Mouse (Mus musculus): ENCODE data around the gene Erf. TPM values are rescaled to one million over a fixed set of nuclear protein-coding genes. Genes with fewer than 3 reads are reported as not detected.

Gene Erf
- polyA plus RNA-seq, 1 experiment from 2014 or later, result 10.3 TPM

DNA sequence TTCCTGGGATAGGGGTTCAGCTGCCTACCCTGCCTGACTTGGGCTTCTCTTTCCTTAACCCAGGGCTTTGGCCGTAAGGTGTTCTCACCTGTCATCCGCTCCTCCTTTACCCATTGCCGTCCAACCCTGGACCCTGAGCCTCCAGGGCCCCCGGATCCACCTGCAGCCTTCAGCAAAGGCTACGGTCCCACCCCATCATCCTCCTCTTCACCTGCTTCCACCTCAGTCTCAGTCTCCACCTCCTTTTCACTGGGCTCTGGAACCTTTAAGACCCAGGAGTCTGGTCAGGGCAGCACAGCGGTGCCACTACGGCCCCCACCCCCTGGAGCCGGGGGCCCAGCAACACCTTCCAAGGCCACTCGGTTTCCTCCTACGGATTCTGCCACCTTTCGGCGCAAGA, 37.5 kb upstream of the Erf start:
- Histone ChIP-seq H3K27ac (ENCODE audit: low read length) (no peak overlapping the region), H3K27me3 (replicated peaks; ENCODE audit: insufficient read depth, low read length) (no peaks in the 10 kb centered on the region), H3K36me3 (ENCODE audit: insufficient read depth, low read length) (peaks cover 65% of the 10 kb centered on the region), H3K9me3 (ENCODE audit: low read length) (no peaks in the 10 kb centered on the region), H3K4me1 (ENCODE audit: insufficient read depth, low read depth, low read length) (peaks cover 9% of the 10 kb centered on the region; the same call in 1 of the 2 replicates), H3K4me2 (replicated peaks; ENCODE audit: low read depth, low read length) (no peak overlapping the region), H3K9ac (replicated peaks; ENCODE audit: low read depth) (no peak overlapping the region), H3K4me3 (ENCODE audit: low read depth, low read length) (no peak overlapping the region)
- TF ChIP-seq EP300 (IDR thresholded peaks at IDR 0.05), result no peak
- no peak for TF ChIP-seq CTCF (IDR thresholded peaks at IDR 0.05)
- ATAC-seq (no peak), DNase-seq (ENCODE audit: low spot score) (no peak)
- 91% methylated on average over 12 of the region's 12 CpGs for WGBS

DNA sequence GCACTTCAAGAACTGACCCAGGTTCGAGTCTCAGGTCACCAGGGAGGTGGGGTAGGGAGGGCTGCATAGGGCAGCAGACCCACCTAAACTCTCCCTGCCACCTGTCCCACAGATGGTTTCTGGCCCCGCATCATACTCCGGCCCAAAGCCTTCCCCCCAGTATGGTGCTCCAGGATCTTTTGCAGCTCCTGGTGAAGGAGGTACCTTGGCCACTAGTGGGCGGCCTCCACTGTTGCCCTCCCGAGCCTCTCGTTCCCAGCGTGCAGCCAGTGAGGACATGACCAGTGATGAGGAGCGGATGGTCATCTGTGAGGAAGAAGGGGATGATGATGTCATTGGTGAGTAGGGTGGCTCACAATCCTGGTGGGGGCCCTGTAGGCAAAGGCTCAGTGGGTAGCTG, 36.4 kb upstream of the Erf start:
- no peak for DNase-seq (ENCODE audit: low spot score)
- Histone ChIP-seq H3K27ac (ENCODE audit: low read length) (no peak overlapping the region), H3K9me3 (ENCODE audit: low read length) (no peaks in the 10 kb centered on the region), H3K36me3 (ENCODE audit: insufficient read depth, low read length) (peaks cover 59% of the 10 kb centered on the region), H3K27me3 (replicated peaks; ENCODE audit: insufficient read depth, low read length) (no peaks in the 10 kb centered on the region), H3K4me1 (ENCODE audit: insufficient read depth, low read depth, low read length) (peaks cover 9% of the 10 kb centered on the region; the same call in 1 of the 2 replicates), H3K9ac (replicated peaks; ENCODE audit: low read depth) (no peak overlapping the region), H3K4me2 (replicated peaks; ENCODE audit: low read depth, low read length) (no peak overlapping the region), H3K4me3 (ENCODE audit: low read depth, low read length) (no peak overlapping the region)
- TF ChIP-seq CTCF (IDR thresholded peaks at IDR 0.05) (peak; percentile 42), EP300 (IDR thresholded peaks at IDR 0.05) (no peak)
- no peak for ATAC-seq
- 77% methylated on average over 8 of the region's 8 CpGs for WGBS

GRCm38 (mm10) chr7:25285511-25286238, 35.1 kb upstream of the Erf start:
- ATAC-seq, result no peak
- DNase-seq (ENCODE audit: low spot score), result no peak
- TF ChIP-seq EP300 (IDR thresholded peaks at IDR 0.05) (no peak), CTCF (IDR thresholded peaks at IDR 0.05) (no peak)
- Histone ChIP-seq H3K4me2 (replicated peaks; ENCODE audit: low read depth, low read length) (no peak overlapping the region), H3K27ac (ENCODE audit: low read length) (no peak overlapping the region), H3K4me3 (ENCODE audit: low read depth, low read length) (no peak overlapping the region), H3K9me3 (ENCODE audit: low read length) (no peaks in the 10 kb centered on the region), H3K27me3 (replicated peaks; ENCODE audit: insufficient read depth, low read length) (no peaks in the 10 kb centered on the region), H3K4me1 (ENCODE audit: insufficient read depth, low read depth, low read length) (peaks cover 19% of the 10 kb centered on the region; the same call in 1 of the 2 replicates), H3K9ac (replicated peaks; ENCODE audit: low read depth) (no peak overlapping the region), H3K36me3 (ENCODE audit: insufficient read depth, low read length) (peaks cover 49% of the 10 kb centered on the region)
- WGBS, result 87% methylated on average over 20 of the region's 20 CpGs

- Histone ChIP-seq H3K27me3 (replicated peaks; ENCODE audit: insufficient read depth, low read length) (no peaks in the 10 kb centered on the region), H3K4me3 (ENCODE audit: low read depth, low read length) (no peak overlapping the region), H3K27ac (ENCODE audit: low read length) (no peak overlapping the region), H3K36me3 (ENCODE audit: insufficient read depth, low read length) (peaks cover 40% of the 10 kb centered on the region), H3K9me3 (ENCODE audit: low read length) (no peaks in the 10 kb centered on the region), H3K4me1 (ENCODE audit: insufficient read depth, low read depth, low read length) (peaks cover 28% of the 10 kb centered on the region; the same call in 1 of the 2 replicates), H3K4me2 (replicated peaks; ENCODE audit: low read depth, low read length) (no peak overlapping the region), H3K9ac (replicated peaks; ENCODE audit: low read depth) (no peak overlapping the region)
- DNase-seq (ENCODE audit: low spot score), result no peak
- TF ChIP-seq CTCF (IDR thresholded peaks at IDR 0.05), result no peak
- TF ChIP-seq EP300 (IDR thresholded peaks at IDR 0.05), result no peak
- no peak for ATAC-seq
- 45% methylated on average over 5 of the region's 5 CpGs for WGBS
Observed at GRCm38 (mm10) chr7:25284766-25285165, 34.2 kb upstream of the Erf start.

DNA sequence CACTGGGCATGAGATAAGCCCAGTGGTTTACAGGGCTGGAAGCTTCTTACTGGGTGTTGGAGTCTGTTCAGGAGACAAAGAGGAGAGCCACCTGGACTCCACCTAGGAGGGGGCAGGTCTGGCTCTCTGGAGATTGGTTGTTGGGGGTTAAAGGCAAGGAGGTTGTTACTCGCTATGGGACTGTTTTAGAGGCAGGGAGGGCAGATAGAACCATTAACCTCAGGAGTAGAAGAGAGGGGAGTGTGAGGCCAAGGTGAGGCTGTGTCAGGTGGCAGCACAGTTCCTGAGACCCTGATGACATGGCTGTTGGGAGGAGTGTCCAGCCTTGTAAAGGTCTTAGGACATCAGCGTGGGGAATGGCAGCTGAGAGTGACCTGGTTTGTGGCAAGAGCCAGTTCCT, 33.6 kb upstream of the Erf start:
- Histone ChIP-seq H3K9ac (replicated peaks; ENCODE audit: low read depth) (no peak overlapping the region), H3K4me3 (ENCODE audit: low read depth, low read length) (no peak overlapping the region), H3K4me2 (replicated peaks; ENCODE audit: low read depth, low read length) (peak overlapping the region; percentile 91; the same call in 1 of the 2 replicates), H3K27me3 (replicated peaks; ENCODE audit: insufficient read depth, low read length) (no peaks in the 10 kb centered on the region), H3K36me3 (ENCODE audit: insufficient read depth, low read length) (peaks cover 34% of the 10 kb centered on the region), H3K27ac (ENCODE audit: low read length) (no peak overlapping the region), H3K4me1 (ENCODE audit: insufficient read depth, low read depth, low read length) (peaks cover 30% of the 10 kb centered on the region; the same call in 1 of the 2 replicates), H3K9me3 (ENCODE audit: low read length) (no peaks in the 10 kb centered on the region)
- no peak for DNase-seq (ENCODE audit: low spot score)
- 63% methylated on average over 2 of the region's 2 CpGs for WGBS
- TF ChIP-seq EP300 (IDR thresholded peaks at IDR 0.05) (no peak), CTCF (IDR thresholded peaks at IDR 0.05) (no peak)
- ATAC-seq, result no peak

DNA sequence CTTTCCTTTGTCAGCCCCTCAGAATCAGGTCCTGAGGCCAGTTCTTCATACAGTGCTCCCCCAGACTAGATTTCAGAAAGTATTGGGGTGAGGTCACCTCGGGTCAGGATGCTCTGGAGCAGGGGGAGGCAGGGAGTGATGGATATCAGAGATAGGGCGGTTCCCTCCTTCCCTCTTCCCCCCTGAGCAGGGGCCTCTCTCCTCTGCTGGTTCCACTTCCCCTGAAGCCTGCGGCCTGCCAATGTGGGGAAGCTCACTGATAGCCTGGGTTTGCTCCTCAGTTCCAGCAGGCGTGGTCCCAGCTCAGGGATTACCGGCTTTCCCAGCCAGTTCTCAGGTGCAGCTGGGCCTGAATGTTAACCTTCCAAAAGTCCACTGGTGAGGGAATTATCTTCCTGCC, 33.1 kb upstream of the Erf start:
- Histone ChIP-seq H3K27me3 (replicated peaks; ENCODE audit: insufficient read depth, low read length) (no peaks in the 10 kb centered on the region), H3K4me3 (ENCODE audit: low read depth, low read length) (peak overlapping the region; percentile 80), H3K27ac (ENCODE audit: low read length) (peak overlapping the region; percentile 7; the same call in 1 of the 2 replicates), H3K4me1 (ENCODE audit: insufficient read depth, low read depth, low read length) (peaks cover 30% of the 10 kb centered on the region; the same call in 1 of the 2 replicates), H3K36me3 (ENCODE audit: insufficient read depth, low read length) (peaks cover 29% of the 10 kb centered on the region), H3K9me3 (ENCODE audit: low read length) (no peaks in the 10 kb centered on the region), H3K9ac (replicated peaks; ENCODE audit: low read depth) (no peak overlapping the region), H3K4me2 (replicated peaks; ENCODE audit: low read depth, low read length) (peak overlapping the region; percentile 91)
- peak; percentile 50 for DNase-seq (ENCODE audit: low spot score)
- TF ChIP-seq EP300 (IDR thresholded peaks at IDR 0.05) (no peak), CTCF (IDR thresholded peaks at IDR 0.05) (no peak)
- no peak for ATAC-seq
- 6% methylated on average over 5 of the region's 5 CpGs for WGBS
